Mouse (Mus musculus): ENCODE measurements around the gene Rpl18. TPM values are rescaled to one million over a fixed set of nuclear protein-coding genes. Genes with fewer than 3 reads are reported as not detected.

Gene Rpl18
- polyA plus RNA-seq (2014; fragmentation: Illumina TruSeq; extraction: RNeasy Lipid Tissue Mini Kit (QIAGEN cat#74804); ENCODE audit: low replicate concordance) = 1.6 TPM

GRCm38 (mm10) chr7:45715090-45715708, at the start of gene Rpl18:
Gene Rpl18, plus strand, starts transcription at chr7:45715457.

DNA sequence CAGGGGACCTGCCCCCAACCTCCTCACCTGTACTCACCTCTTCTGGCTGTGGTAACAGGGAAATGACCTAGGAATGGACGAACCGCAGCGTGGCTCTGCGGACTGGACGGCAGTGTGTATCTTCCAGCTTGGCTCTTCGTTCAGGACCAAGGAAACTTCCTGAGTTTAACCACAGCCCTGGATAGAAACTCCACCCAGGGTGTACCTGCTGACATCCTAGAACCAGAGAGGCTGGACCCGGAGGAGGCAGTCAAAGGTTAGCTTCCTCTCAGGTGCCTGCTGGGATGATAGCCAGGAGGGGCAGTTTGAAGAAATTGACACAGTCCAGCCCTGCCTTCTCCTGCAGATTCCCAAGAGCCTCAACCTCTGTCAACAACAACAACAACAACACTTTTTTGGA, 49.1 kb upstream of the Rpl18 start, which contains the start of gene Fut2:
Fut2 (minus strand) TSS at position 234 of the 400 bp plus-strand sequence.

GRCm38 (mm10) chr7:45683396-45684050, 31.7 kb upstream of the Rpl18 start, which contains the start of gene Ntn5:
Gene Ntn5, plus strand, starts transcription at chr7:45684022.

GRCm38 (mm10) chr7:45693921-45694591, 21.2 kb upstream of the Rpl18 start, which contains the start of gene Sec1:
Gene Sec1, minus strand, starts transcription at chr7:45694402.

GRCm38 (mm10) chr7:45699523-45700141, 15.6 kb upstream of the Rpl18 start, which contains the start of gene Car11:
Gene Car11, plus strand, starts transcription at chr7:45699843.

DNA sequence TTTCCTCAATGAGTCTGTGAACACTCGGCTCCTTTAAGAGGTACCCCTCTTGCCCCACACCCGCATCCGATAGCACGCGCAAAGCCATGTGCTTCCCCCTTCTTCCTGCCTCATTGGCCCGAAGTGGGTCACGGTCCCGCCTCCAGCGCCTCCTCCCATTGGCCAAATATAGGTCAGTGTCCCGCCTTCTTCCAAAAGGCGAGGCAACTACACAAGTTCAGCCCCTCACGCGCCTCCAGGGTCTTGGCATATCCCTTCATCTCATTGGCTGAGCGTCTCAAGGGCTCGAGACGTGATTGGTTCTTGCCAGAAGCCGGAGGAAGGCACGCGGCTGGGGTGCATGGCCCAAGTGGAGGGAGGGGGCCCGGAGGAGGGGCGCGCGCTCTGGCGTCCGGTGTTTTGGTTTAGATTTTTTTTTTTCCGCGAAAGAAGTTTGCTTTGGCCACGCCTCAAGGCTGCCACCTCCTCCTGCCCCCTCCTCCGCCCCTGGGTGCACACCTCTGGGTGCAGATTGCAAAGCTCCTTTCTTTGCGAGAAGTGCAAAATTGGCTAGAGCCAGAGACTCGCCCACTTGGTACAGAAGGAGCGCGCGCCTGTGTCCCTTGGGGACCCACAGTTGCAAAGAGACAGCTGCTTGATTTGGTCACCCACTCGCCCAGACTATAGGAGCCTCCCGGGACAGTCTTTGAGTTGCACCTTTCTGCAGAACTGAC, 10.4 kb upstream of the Rpl18 start, which contains the start of gene Dbp:
Dbp (plus strand) TSS at position 359 of the 713 bp plus-strand sequence.

DNA sequence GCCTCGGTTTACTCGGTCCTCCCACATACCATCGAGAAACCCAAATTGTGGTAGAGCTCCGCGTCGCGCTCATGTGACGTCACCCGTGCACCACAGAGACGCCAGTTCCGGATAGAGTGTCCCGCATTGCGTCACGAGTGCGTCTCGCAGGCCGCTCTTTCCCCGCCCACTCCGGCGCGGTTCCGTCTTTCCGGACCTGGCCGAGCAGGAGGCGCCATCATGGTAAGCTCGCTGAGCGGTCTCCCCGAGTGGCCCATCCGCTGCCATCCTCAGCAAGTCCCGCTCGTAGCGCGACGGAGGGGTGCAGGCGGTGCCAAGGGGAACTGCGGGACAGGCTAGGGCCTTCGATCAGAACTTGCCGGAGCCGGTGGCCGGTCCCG, 2.7 kb downstream of the Rpl18 start, which contains the start of gene Sphk2:
Sphk2 (minus strand) TSS at position 85 of the 380 bp plus-strand sequence.

GRCm38 (mm10) chr7:45720413-45721233, 5.4 kb downstream of the Rpl18 start, which contains the start of gene Fam83e:
Gene Fam83e, plus strand, starts transcription at chr7:45721212.

DNA sequence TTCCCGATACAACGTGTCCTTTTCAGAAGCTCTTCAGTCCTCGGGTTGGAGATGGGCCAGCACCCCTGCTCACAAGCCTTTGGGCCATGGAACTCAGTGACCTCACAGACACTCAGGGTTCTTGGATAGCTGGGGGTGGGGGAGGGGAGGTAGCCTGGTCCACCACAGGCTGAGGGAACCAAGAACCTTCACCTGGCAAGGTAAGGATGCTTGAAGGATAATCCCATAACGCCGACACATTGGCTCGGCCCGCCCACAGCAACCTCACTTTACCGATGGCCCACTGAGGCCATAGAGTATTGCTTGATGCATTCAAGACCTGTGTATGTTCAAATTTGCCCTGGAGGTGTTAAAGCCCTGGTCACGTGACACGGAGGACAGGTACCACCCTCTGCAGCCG, 10.5 kb downstream of the Rpl18 start, which contains the start of gene Spaca4:
Spaca4 (minus strand) TSS at position 101 of the 400 bp plus-strand sequence.

Other genes starting within 250 kb of the Rpl18 start
- gene Bax, start 248.6 kb upstream of the Rpl18 start, polyA plus RNA-seq (2014; fragmentation: Illumina TruSeq; extraction: RNeasy Lipid Tissue Mini Kit (QIAGEN cat#74804); ENCODE audit: low replicate concordance) = 1.2 TPM
- gene Tulp2, start 233.6 kb upstream of the Rpl18 start, polyA plus RNA-seq (2014; fragmentation: Illumina TruSeq; extraction: RNeasy Lipid Tissue Mini Kit (QIAGEN cat#74804); ENCODE audit: low replicate concordance) = not detected
- gene Gm45808, start 228.6 kb upstream of the Rpl18 start, polyA plus RNA-seq (2014; fragmentation: Illumina TruSeq; extraction: RNeasy Lipid Tissue Mini Kit (QIAGEN cat#74804); ENCODE audit: low replicate concordance) = not detected
- gene Dhdh, start 226.7 kb upstream of the Rpl18 start, polyA plus RNA-seq (2014; fragmentation: Illumina TruSeq; extraction: RNeasy Lipid Tissue Mini Kit (QIAGEN cat#74804); ENCODE audit: low replicate concordance) = 1.6 TPM
- gene Nucb1, start 205.1 kb upstream of the Rpl18 start, polyA plus RNA-seq (2014; fragmentation: Illumina TruSeq; extraction: RNeasy Lipid Tissue Mini Kit (QIAGEN cat#74804); ENCODE audit: low replicate concordance) = 48.1 TPM
- gene Ppp1r15a, start 189.2 kb upstream of the Rpl18 start, polyA plus RNA-seq (2014; fragmentation: Illumina TruSeq; extraction: RNeasy Lipid Tissue Mini Kit (QIAGEN cat#74804); ENCODE audit: low replicate concordance) = 0.59 TPM
- not detected for gene Plekha4, start 189.1 kb upstream of the Rpl18 start, polyA plus RNA-seq (2014; fragmentation: Illumina TruSeq; extraction: RNeasy Lipid Tissue Mini Kit (QIAGEN cat#74804); ENCODE audit: low replicate concordance)
- gene Hsd17b14, start 160.6 kb upstream of the Rpl18 start, polyA plus RNA-seq (2014; fragmentation: Illumina TruSeq; extraction: RNeasy Lipid Tissue Mini Kit (QIAGEN cat#74804); ENCODE audit: low replicate concordance) = not detected
- gene Bcat2, start 145.3 kb upstream of the Rpl18 start, polyA plus RNA-seq (2014; fragmentation: Illumina TruSeq; extraction: RNeasy Lipid Tissue Mini Kit (QIAGEN cat#74804); ENCODE audit: low replicate concordance) = 0.93 TPM
- not detected for gene Fgf21, start 100.0 kb upstream of the Rpl18 start, polyA plus RNA-seq (2014; fragmentation: Illumina TruSeq; extraction: RNeasy Lipid Tissue Mini Kit (QIAGEN cat#74804); ENCODE audit: low replicate concordance)
- gene Fut1, start 98.2 kb upstream of the Rpl18 start, polyA plus RNA-seq (2014; fragmentation: Illumina TruSeq; extraction: RNeasy Lipid Tissue Mini Kit (QIAGEN cat#74804); ENCODE audit: low replicate concordance) = not detected
- gene Izumo1, start 93.6 kb upstream of the Rpl18 start, polyA plus RNA-seq (2014; fragmentation: Illumina TruSeq; extraction: RNeasy Lipid Tissue Mini Kit (QIAGEN cat#74804); ENCODE audit: low replicate concordance) = not detected
- gene Rasip1, start 88.0 kb upstream of the Rpl18 start, polyA plus RNA-seq (2014; fragmentation: Illumina TruSeq; extraction: RNeasy Lipid Tissue Mini Kit (QIAGEN cat#74804); ENCODE audit: low replicate concordance) = not detected
- gene Mamstr, start 75.5 kb upstream of the Rpl18 start, polyA plus RNA-seq (2014; fragmentation: Illumina TruSeq; extraction: RNeasy Lipid Tissue Mini Kit (QIAGEN cat#74804); ENCODE audit: low replicate concordance) = not detected
- 0.22 TPM for gene Fut2, start 49.1 kb upstream of the Rpl18 start, polyA plus RNA-seq (2014; fragmentation: Illumina TruSeq; extraction: RNeasy Lipid Tissue Mini Kit (QIAGEN cat#74804); ENCODE audit: low replicate concordance)
- not detected for gene Ntn5, start 31.4 kb upstream of the Rpl18 start, polyA plus RNA-seq (2014; fragmentation: Illumina TruSeq; extraction: RNeasy Lipid Tissue Mini Kit (QIAGEN cat#74804); ENCODE audit: low replicate concordance)
- gene Sec1, start 21.1 kb upstream of the Rpl18 start, polyA plus RNA-seq (2014; fragmentation: Illumina TruSeq; extraction: RNeasy Lipid Tissue Mini Kit (QIAGEN cat#74804); ENCODE audit: low replicate concordance) = not detected
- gene Car11, start 15.6 kb upstream of the Rpl18 start, polyA plus RNA-seq (2014; fragmentation: Illumina TruSeq; extraction: RNeasy Lipid Tissue Mini Kit (QIAGEN cat#74804); ENCODE audit: low replicate concordance) = not detected
- 3.8 TPM for gene Dbp, start 10.4 kb upstream of the Rpl18 start, polyA plus RNA-seq (2014; fragmentation: Illumina TruSeq; extraction: RNeasy Lipid Tissue Mini Kit (QIAGEN cat#74804); ENCODE audit: low replicate concordance)
- 1.3 TPM for gene Sphk2, start 2.5 kb downstream of the Rpl18 start, polyA plus RNA-seq (2014; fragmentation: Illumina TruSeq; extraction: RNeasy Lipid Tissue Mini Kit (QIAGEN cat#74804); ENCODE audit: low replicate concordance)
- 3.8 TPM for gene Fam83e, start 5.8 kb downstream of the Rpl18 start, polyA plus RNA-seq (2014; fragmentation: Illumina TruSeq; extraction: RNeasy Lipid Tissue Mini Kit (QIAGEN cat#74804); ENCODE audit: low replicate concordance)
- not detected for gene Spaca4, start 10.4 kb downstream of the Rpl18 start, polyA plus RNA-seq (2014; fragmentation: Illumina TruSeq; extraction: RNeasy Lipid Tissue Mini Kit (QIAGEN cat#74804); ENCODE audit: low replicate concordance)
- gene Lmtk3, start 68.3 kb downstream of the Rpl18 start, polyA plus RNA-seq (2014; fragmentation: Illumina TruSeq; extraction: RNeasy Lipid Tissue Mini Kit (QIAGEN cat#74804); ENCODE audit: low replicate concordance) = not detected
- 5.5 TPM for gene Sult2b1, start 69.2 kb downstream of the Rpl18 start, polyA plus RNA-seq (2014; fragmentation: Illumina TruSeq; extraction: RNeasy Lipid Tissue Mini Kit (QIAGEN cat#74804); ENCODE audit: low replicate concordance)
- gene Cyth2, start 99.1 kb downstream of the Rpl18 start, polyA plus RNA-seq (2014; fragmentation: Illumina TruSeq; extraction: RNeasy Lipid Tissue Mini Kit (QIAGEN cat#74804); ENCODE audit: low replicate concordance) = 10.0 TPM
- not detected for gene Kcnj14, start 109.3 kb downstream of the Rpl18 start, polyA plus RNA-seq (2014; fragmentation: Illumina TruSeq; extraction: RNeasy Lipid Tissue Mini Kit (QIAGEN cat#74804); ENCODE audit: low replicate concordance)
- gene Grwd1, start 115.5 kb downstream of the Rpl18 start, polyA plus RNA-seq (2014; fragmentation: Illumina TruSeq; extraction: RNeasy Lipid Tissue Mini Kit (QIAGEN cat#74804); ENCODE audit: low replicate concordance) = not detected
- gene Kdelr1, start 157.3 kb downstream of the Rpl18 start, polyA plus RNA-seq (2014; fragmentation: Illumina TruSeq; extraction: RNeasy Lipid Tissue Mini Kit (QIAGEN cat#74804); ENCODE audit: low replicate concordance) = 87.2 TPM
- gene Grin2d, start 162.9 kb downstream of the Rpl18 start, polyA plus RNA-seq (2014; fragmentation: Illumina TruSeq; extraction: RNeasy Lipid Tissue Mini Kit (QIAGEN cat#74804); ENCODE audit: low replicate concordance) = not detected
- gene Syngr4, start 181.3 kb downstream of the Rpl18 start, polyA plus RNA-seq (2014; fragmentation: Illumina TruSeq; extraction: RNeasy Lipid Tissue Mini Kit (QIAGEN cat#74804); ENCODE audit: low replicate concordance) = not detected
- gene Tmem143, start 181.5 kb downstream of the Rpl18 start, polyA plus RNA-seq (2014; fragmentation: Illumina TruSeq; extraction: RNeasy Lipid Tissue Mini Kit (QIAGEN cat#74804); ENCODE audit: low replicate concordance) = 0.22 TPM
- gene Emp3, start 205.9 kb downstream of the Rpl18 start, polyA plus RNA-seq (2014; fragmentation: Illumina TruSeq; extraction: RNeasy Lipid Tissue Mini Kit (QIAGEN cat#74804); ENCODE audit: low replicate concordance) = not detected
- 2.7 TPM for gene Ccdc114, start 208.6 kb downstream of the Rpl18 start, polyA plus RNA-seq (2014; fragmentation: Illumina TruSeq; extraction: RNeasy Lipid Tissue Mini Kit (QIAGEN cat#74804); ENCODE audit: low replicate concordance)